Mouse (Mus musculus): Measurements from ENCODE around the gene Susd2. TPM values are rescaled to one million over a fixed set of nuclear protein-coding genes. Genes with fewer than 3 reads are reported as not detected.
A peak's percentile ranks its signal among the peaks of the same experiment; 100 is the strongest.

Gene Susd2
- polyA plus RNA-seq (2015; fragmentation: Nextera tagmentation; extraction: Ambion mirVana), result 8.2 TPM in 2 replicates

- ATAC-seq (ENCODE audit: extremely low read depth, insufficient number of reproducible peaks, low FRiP score, low TSS enrichment), result no peak; the same call in 1 of the 2 replicates
- Histone ChIP-seq H3K9me3 (no peaks in the 10 kb centered on the region), H3K4me1 (peaks cover 46% of the 10 kb centered on the region), H3K9ac (peak within 1 kb of the TSS; percentile 68), H3K36me3 (peaks cover 32% of the 10 kb centered on the region), H3K4me3 (peak within 1 kb of the TSS; percentile 13), H3K27ac (replicated peaks) (peak within 1 kb of the TSS; percentile 56), H3K27me3 (replicated peaks) (no peaks in the 10 kb centered on the region), H3K4me2 (peak within 1 kb of the TSS; percentile 59)
- WGBS, result 5% methylated on average over 11 of the region's 11 CpGs
Observed at GRCm38 (mm10) chr10:75643741-75644343, at the start of gene Susd2. Gene Susd2, minus strand, starts transcription at chr10:75644008.

- Histone ChIP-seq H3K36me3 (peaks cover 81% of the 10 kb centered on the region), H3K4me1 (peaks cover 3% of the 10 kb centered on the region), H3K9ac (no peak overlapping the region), H3K27me3 (replicated peaks) (no peaks in the 10 kb centered on the region), H3K4me3 (no peak overlapping the region), H3K4me2 (no peak overlapping the region), H3K9me3 (no peaks in the 10 kb centered on the region), H3K27ac (replicated peaks) (no peak overlapping the region)
- WGBS, result 84% methylated on average over 2 of the region's 2 CpGs
- no peak for ATAC-seq (ENCODE audit: extremely low read depth, insufficient number of reproducible peaks, low FRiP score, low TSS enrichment)
Observed at GRCm38 (mm10) chr10:75688598-75688997, 44.8 kb upstream of the Susd2 start.

GRCm38 (mm10) chr10:75686724-75687123, 42.9 kb upstream of the Susd2 start:
- H3K36me3 ChIP-seq, result peaks cover 81% of the 10 kb centered on the region
- H3K27ac ChIP-seq (replicated peaks), result no peak overlapping the region
- no peaks in the 10 kb centered on the region for H3K9me3 ChIP-seq
- H3K4me2 ChIP-seq, result no peak overlapping the region
- H3K4me1 ChIP-seq, result no peaks in the 10 kb centered on the region; the same call in 1 of the 2 replicates
- WGBS, result 81% methylated on average over 4 of the region's 4 CpGs
- no peaks in the 10 kb centered on the region for H3K27me3 ChIP-seq (replicated peaks)
- ATAC-seq (ENCODE audit: extremely low read depth, insufficient number of reproducible peaks, low FRiP score, low TSS enrichment), result no peak
- H3K9ac ChIP-seq, result no peak overlapping the region
- no peak overlapping the region for H3K4me3 ChIP-seq

- H3K4me1 ChIP-seq, result no peaks in the 10 kb centered on the region; the same call in 1 of the 2 replicates
- no peak for ATAC-seq (ENCODE audit: extremely low read depth, insufficient number of reproducible peaks, low FRiP score, low TSS enrichment)
- H3K36me3 ChIP-seq, result peaks cover 83% of the 10 kb centered on the region
- H3K4me3 ChIP-seq, result no peak overlapping the region
- no peaks in the 10 kb centered on the region for H3K27me3 ChIP-seq (replicated peaks)
- H3K9me3 ChIP-seq, result no peaks in the 10 kb centered on the region
- 65% methylated on average over 12 of the region's 12 CpGs for WGBS
- H3K4me2 ChIP-seq, result no peak overlapping the region
- H3K27ac ChIP-seq (replicated peaks), result no peak overlapping the region
- no peak overlapping the region for H3K9ac ChIP-seq
Observed at GRCm38 (mm10) chr10:75684035-75685004, 40.5 kb upstream of the Susd2 start.

GRCm38 (mm10) chr10:75680574-75681001, 36.8 kb upstream of the Susd2 start:
- ATAC-seq (ENCODE audit: extremely low read depth, insufficient number of reproducible peaks, low FRiP score, low TSS enrichment), result no peak
- Histone ChIP-seq H3K27ac (replicated peaks) (no peak overlapping the region), H3K9ac (no peak overlapping the region), H3K4me1 (peaks cover 20% of the 10 kb centered on the region), H3K4me2 (no peak overlapping the region), H3K36me3 (peaks cover 56% of the 10 kb centered on the region), H3K27me3 (replicated peaks) (no peaks in the 10 kb centered on the region), H3K9me3 (no peaks in the 10 kb centered on the region), H3K4me3 (no peak overlapping the region)
- 89% methylated on average over 10 of the region's 10 CpGs for WGBS

GRCm38 (mm10) chr10:75679204-75679603, 35.4 kb upstream of the Susd2 start:
- Histone ChIP-seq H3K9me3 (no peaks in the 10 kb centered on the region), H3K4me1 (peaks cover 20% of the 10 kb centered on the region), H3K4me3 (no peak overlapping the region), H3K4me2 (no peak overlapping the region), H3K27ac (replicated peaks) (no peak overlapping the region), H3K9ac (no peak overlapping the region), H3K36me3 (peaks cover 56% of the 10 kb centered on the region), H3K27me3 (replicated peaks) (no peaks in the 10 kb centered on the region)
- ATAC-seq (ENCODE audit: extremely low read depth, insufficient number of reproducible peaks, low FRiP score, low TSS enrichment), result no peak
- 90% methylated on average over 6 of the region's 6 CpGs for WGBS

- Histone ChIP-seq H3K9me3 (no peaks in the 10 kb centered on the region), H3K4me2 (no peak overlapping the region), H3K36me3 (peaks cover 55% of the 10 kb centered on the region), H3K4me1 (peaks cover 20% of the 10 kb centered on the region), H3K9ac (no peak overlapping the region), H3K27ac (replicated peaks) (no peak overlapping the region), H3K4me3 (no peak overlapping the region), H3K27me3 (replicated peaks) (no peaks in the 10 kb centered on the region)
- ATAC-seq (ENCODE audit: extremely low read depth, insufficient number of reproducible peaks, low FRiP score, low TSS enrichment), result no peak
- 82% methylated on average over 5 of the region's 5 CpGs for WGBS
Observed at GRCm38 (mm10) chr10:75677989-75678388, 34.2 kb upstream of the Susd2 start.

- H3K4me2 ChIP-seq, result no peak overlapping the region
Observed at GRCm38 (mm10) chr10:75677571-75677970, 33.8 kb upstream of the Susd2 start.

GRCm38 (mm10) chr10:75676819-75677565, 33.2 kb upstream of the Susd2 start:
- Histone ChIP-seq H3K27ac (replicated peaks) (peak overlapping the region; percentile 43), H3K4me1 (peaks cover 21% of the 10 kb centered on the region), H3K9me3 (no peaks in the 10 kb centered on the region), H3K4me2 (no peak overlapping the region), H3K27me3 (replicated peaks) (no peaks in the 10 kb centered on the region), H3K9ac (no peak overlapping the region), H3K4me3 (no peak overlapping the region), H3K36me3 (peaks cover 47% of the 10 kb centered on the region)
- ATAC-seq (ENCODE audit: extremely low read depth, insufficient number of reproducible peaks, low FRiP score, low TSS enrichment), result no peak
- 70% methylated on average over 7 of the region's 7 CpGs for WGBS

More at GRCm38 (mm10) chr10:75677571-75677970, 33.8 kb upstream of the Susd2 start:
- ATAC-seq (ENCODE audit: extremely low read depth, insufficient number of reproducible peaks, low FRiP score, low TSS enrichment), result no peak
- H3K4me3 ChIP-seq, result no peak overlapping the region
- WGBS, result 88% methylated on average over 2 of the region's 2 CpGs
- peaks cover 51% of the 10 kb centered on the region for H3K36me3 ChIP-seq
- H3K9me3 ChIP-seq, result no peaks in the 10 kb centered on the region
- no peak overlapping the region for H3K9ac ChIP-seq
- H3K27ac ChIP-seq (replicated peaks), result no peak overlapping the region
- no peaks in the 10 kb centered on the region for H3K27me3 ChIP-seq (replicated peaks)
- H3K4me1 ChIP-seq, result peaks cover 20% of the 10 kb centered on the region

- no peak overlapping the region for H3K4me3 ChIP-seq
Observed at GRCm38 (mm10) chr10:75676286-75676685, 32.5 kb upstream of the Susd2 start.

GRCm38 (mm10) chr10:75675594-75675993, 31.8 kb upstream of the Susd2 start:
- Histone ChIP-seq H3K9ac (no peak overlapping the region), H3K36me3 (peaks cover 40% of the 10 kb centered on the region), H3K27ac (replicated peaks) (no peak overlapping the region), H3K27me3 (replicated peaks) (no peaks in the 10 kb centered on the region), H3K4me1 (peaks cover 23% of the 10 kb centered on the region), H3K9me3 (no peaks in the 10 kb centered on the region), H3K4me2 (no peak overlapping the region), H3K4me3 (no peak overlapping the region)
- WGBS, result 85% methylated on average over 8 of the region's 8 CpGs
- no peak for ATAC-seq (ENCODE audit: extremely low read depth, insufficient number of reproducible peaks, low FRiP score, low TSS enrichment)

More at GRCm38 (mm10) chr10:75676286-75676685, 32.5 kb upstream of the Susd2 start:
- Histone ChIP-seq H3K9ac (no peak overlapping the region), H3K4me2 (no peak overlapping the region), H3K36me3 (peaks cover 40% of the 10 kb centered on the region), H3K27ac (replicated peaks) (peak overlapping the region; percentile 43), H3K9me3 (no peaks in the 10 kb centered on the region), H3K4me1 (peaks cover 23% of the 10 kb centered on the region), H3K27me3 (replicated peaks) (no peaks in the 10 kb centered on the region)
- 90% methylated on average over 2 of the region's 2 CpGs for WGBS
- no peak for ATAC-seq (ENCODE audit: extremely low read depth, insufficient number of reproducible peaks, low FRiP score, low TSS enrichment)

Data from heart, embryonic 13.5 days (tissue).